Mouse (Mus musculus): ENCODE results near the gene Ccdc155.
"Not testable (repeated sequence)": the region's sequence is repeated elsewhere in the genome, so short reads cannot be mapped to it uniquely, and the experiment has no call there.

Gene Ccdc155

DNA sequence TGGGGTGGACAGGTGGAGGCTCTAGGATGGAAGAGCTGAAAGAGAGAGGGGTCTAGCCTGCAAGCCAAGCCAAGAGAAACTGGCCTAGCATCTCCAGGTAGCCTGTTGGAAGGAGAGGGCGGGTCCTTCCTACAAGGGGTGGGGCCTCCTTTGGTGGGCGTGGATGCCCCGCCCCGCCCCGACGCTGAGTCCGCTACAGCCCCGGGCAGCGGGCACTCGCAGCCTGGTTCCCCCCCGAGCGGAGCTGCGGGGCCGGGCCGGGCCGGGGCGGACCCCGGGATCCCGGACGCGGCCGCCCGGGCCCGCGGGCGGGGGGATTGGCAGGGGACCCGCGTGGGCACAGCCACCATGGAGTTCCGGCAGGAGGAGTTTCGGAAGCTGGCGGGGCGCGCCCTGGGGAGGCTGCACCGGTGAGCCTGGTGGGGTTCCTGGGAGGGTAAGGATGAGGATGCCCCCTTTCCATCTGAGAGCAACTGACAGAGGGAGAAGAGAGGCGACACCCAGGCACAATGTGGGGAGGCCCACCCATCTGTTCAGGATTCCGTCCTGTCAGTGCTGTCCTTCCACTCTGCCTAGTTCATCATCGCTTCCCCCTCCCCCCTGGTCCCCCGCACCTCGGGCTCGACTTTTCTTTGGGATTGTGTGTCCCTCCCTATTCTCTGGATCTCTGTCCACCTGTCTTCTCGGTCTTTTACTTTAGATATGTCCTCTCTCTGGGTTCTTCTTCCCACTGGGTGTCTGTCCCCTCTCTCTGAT is 40.8 kb downstream of the Ccdc155 start, which contains the start of gene Slc17a7:
Gene Slc17a7, plus strand, starts transcription at position 215 of the 756 bp plus-strand sequence.
- in situ Hi-C loops (cut with MseI, MboI): loop anchor here in 1 of 2 experiments (5.0 kb wide), 1 partner anchor 38 kb away; the partner anchor contains the start of gene Ccdc155

DNA sequence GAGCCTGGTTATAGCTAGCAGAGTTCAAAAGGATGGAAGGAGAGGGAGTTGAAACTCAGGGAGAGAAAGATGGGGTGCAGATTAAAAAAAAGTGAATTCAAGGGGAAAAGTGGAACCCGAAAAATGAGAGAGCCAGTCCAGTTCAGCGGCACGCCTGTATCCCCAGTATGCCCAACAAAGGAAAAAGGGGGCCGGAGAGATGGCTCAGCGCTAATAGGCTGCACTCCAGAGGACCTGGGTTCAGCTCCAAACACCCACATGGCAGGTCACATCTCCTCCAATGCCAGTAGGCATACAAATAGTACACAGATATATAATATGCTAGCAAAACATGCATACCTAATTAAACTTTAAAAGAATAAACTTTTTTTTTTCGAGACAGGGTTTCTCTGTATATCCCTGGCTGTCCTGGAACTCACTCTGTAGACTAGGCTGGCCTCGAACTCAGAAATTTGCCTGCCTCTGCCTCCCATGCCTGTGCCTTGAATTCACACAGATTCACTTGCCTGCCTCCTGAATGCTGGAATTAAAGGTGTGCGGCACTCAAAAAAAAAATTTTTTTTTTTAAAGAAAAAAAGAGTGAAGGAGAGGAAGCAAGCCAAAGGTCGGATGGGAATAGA is 41.6 kb downstream of the Ccdc155 start:
- in situ Hi-C loops (cut with MseI, MboI): loop anchor here in 1 of 2 experiments (5.0 kb wide), 1 partner anchor 39 kb away; the partner anchor contains the start of gene Ccdc155

DNA sequence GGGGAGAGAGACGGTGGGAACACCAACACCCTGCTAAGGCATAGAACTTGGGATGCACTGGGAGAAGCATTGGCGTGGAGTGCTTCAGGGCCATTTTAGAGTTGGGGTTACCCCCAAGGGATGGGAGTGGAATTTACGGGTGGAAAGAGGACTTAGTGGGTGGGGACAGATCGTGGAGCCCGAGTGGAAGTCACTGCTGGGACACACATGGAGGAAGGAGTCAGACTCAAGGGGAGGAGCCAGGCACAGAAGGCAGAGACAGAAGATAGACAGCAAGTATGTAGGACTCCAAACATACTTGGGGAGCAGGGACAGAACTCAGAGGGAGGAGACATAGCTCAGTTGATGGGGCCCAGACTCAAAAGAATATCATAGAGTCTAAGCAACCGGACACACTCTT is 42.1 kb downstream of the Ccdc155 start:
- in situ Hi-C loops (cut with MseI, MboI): loop anchor here in 1 of 2 experiments (5.0 kb wide), 1 partner anchor 40 kb away; the partner anchor contains the start of gene Ccdc155

DNA sequence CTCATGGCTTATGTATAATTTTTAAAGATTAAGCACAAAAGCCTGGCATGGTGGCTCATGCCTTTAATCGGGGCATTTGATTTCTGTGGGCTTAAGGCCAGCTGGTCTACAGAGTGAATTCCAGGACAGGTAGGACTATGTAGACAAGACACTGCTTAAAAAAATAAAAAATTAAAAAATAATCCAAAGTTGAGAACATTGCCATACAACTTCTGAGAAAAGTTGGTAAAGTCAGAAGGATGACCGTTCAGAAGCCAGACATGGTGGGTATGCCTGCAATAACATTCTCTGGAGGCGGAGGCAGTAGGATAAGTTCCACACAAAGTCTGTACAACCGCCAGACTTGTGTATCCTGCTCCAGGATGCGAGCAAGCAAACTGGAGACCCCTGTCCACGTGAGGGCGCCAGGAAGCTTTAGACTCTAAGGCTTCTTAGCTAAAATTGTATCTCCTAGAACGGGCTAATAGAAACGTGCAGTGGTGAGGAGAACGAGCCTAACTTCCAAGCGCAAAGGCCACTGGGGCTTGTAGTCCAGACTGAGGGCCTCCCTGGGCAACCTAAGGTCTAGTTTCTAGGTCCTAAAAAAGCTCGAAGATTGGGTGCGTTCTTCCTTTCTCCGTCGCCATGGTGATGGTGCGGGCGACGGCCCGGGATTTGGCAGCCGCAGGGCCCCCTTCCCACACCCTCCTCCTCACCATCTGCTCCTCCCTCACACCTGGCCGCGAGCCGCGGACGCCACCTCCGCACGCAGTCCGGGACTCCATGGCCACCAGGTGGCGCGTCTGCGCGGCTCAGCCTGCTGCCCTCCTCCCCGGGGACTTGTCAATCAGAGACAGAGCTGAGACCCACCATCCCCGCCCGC is 42.8 kb downstream of the Ccdc155 start:
- in situ Hi-C loops (cut with MseI, MboI): loop anchor here in 1 of 2 experiments (5.0 kb wide), 1 partner anchor 40 kb away; the partner anchor contains the start of gene Ccdc155

GRCm38 (mm10) chr7:45160866-45161265 is 43.8 kb downstream of the Ccdc155 start:
- in situ Hi-C loops (cut with MseI, MboI): loop anchor here in 1 of 2 experiments (5.0 kb wide), 1 partner anchor 41 kb away; the partner anchor contains the start of gene Ccdc155

- in situ Hi-C loops (cut with MseI, MboI): loop anchor here in 1 of 2 experiments (5.0 kb wide), 1 partner anchor 42 kb away; the partner anchor contains the start of gene Ccdc155
Observed at GRCm38 (mm10) chr7:45160316-45160800, 44.3 kb downstream of the Ccdc155 start.

DNA sequence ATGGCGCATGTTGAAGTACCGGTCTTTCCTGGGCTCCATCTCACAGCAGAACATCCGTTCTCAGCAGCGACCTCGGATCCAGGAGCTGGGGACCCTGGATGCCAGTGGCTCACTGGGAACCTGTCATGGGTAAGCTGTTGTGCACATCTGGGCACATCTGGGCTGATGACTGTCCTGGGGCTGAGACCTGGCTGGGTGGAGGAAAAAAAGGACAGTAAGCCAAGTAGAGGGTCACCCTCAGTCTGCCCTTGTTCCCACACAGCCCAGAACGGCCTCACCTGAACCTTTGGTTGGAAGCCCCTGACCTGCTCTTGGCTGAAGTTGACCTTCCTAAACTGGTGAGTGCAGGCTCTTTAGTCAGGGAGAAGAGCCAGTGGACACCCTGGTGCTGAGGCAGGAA is 45.7 kb downstream of the Ccdc155 start:
- in situ Hi-C loops (cut with MseI, MboI): no loop called here

DNA sequence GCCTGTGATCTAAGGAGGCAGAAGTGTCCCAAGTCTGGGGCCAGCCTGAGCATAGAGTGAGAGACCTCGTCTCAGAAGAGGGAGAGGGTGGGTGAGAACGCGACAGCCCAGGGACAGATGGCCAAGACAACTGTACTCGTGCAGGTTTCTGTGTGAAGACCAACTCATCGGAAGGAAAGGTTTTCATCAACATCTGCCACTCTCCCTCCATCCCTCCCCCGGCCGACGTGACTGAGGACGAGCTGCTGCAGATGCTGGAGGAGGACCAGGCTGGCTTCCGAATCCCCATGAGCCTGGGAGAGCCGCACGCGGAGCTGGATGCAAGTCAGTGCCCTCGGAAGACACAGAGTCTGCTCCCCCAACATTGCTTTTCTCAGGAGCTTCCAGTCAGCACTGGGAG is 47.2 kb downstream of the Ccdc155 start:
- in situ Hi-C loops (cut with MseI, MboI): no loop called here

DNA sequence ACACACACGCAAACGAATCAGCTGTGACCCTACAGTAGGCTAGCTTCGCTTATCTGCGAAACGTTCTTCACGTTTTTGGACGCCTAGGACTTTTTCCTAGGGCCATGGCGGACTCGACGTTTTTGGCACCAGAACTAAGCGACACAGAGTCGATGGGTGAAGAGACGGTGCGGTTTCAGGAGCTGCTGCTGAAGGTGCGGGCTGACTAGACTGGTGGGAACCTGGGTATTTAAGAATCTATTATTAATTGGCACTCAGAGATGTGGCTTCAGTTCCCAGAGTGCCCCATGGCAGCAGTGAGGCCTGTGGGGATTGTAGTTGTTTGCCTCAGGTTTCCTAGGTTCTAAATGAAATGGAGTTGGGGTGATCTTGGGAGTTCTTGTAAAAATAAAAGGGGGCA is 48.5 kb downstream of the Ccdc155 start:
- in situ Hi-C loops (cut with MseI, MboI): no loop called here

- in situ Hi-C loops (cut with MseI, MboI): no loop called here
Observed at GRCm38 (mm10) chr7:45155590-45155989, 49.1 kb downstream of the Ccdc155 start.

- in situ Hi-C loops (cut with MseI, MboI): no loop called here
Observed at GRCm38 (mm10) chr7:45154993-45155514, 49.6 kb downstream of the Ccdc155 start.

DNA sequence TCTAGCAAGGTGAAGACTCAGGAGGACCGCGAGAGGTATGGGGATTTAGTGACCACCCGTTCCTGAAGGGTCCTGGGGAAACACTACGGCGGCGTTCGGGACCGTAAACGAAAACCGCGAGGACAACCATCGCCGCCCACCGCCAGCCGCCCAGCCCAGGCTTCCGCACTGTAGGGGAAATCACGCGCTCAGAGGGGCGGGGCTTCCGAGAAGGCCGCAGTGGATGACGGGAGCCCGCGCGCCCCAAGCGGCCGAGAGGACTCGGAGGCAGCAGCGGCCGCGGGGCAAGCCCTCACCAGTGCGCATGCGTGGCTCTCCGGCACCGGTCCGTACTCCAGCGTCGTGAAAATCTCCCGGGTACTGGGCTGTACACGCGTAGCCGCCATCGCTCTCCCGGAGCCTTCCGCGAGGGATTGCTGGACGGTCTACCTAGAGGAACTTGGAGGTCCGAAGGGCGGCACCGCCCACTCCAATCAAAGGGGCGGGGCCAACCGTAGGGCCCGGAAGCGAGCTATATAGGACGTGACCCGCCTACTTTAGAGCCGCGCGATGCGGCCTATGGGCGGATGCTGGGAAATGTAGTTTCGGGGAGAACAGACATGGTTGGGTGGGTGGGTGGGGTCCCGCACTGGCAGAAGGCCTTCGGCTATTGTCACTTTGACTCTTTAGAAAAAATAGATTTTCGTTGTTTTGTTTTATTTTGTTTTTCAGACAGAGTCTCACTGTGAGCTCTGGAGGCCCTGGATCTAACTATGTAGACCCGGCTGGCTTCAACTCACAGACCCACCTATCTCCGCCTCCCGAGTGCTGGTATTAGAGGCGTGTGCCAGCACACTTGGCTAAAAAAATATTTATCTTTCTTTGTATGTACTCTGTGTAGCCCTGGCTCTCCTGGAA is 50.3 kb downstream of the Ccdc155 start, which contains the start of the genes Pih1d1 and Aldh16a1:
Gene Pih1d1, plus strand, starts transcription at position 208 of the 897 bp plus-strand sequence.
Gene Aldh16a1, minus strand, starts transcription at position 489 of the 897 bp plus-strand sequence.
- in situ Hi-C loops (cut with MseI, MboI): no loop called here

DNA sequence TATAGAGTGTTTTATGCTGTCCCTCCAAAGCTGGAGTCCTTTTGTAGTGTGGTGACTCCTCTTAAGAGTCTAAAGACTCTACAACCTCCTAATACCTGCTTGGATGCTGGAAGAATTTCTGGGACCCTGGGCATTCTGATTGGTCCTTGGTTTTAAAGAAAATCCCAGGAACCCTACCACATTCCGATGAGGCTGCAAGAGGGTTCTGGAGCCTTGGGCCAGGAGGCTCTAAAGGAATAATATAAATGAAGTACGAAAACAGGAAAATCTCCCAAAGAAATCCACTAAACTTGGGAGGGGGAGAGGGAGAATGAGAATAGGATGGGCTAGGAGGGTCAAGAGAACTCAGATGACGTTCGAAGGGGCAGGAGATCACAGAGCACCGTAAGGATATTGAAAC is 51.1 kb downstream of the Ccdc155 start:
- in situ Hi-C loops (cut with MseI, MboI): no loop called here

DNA sequence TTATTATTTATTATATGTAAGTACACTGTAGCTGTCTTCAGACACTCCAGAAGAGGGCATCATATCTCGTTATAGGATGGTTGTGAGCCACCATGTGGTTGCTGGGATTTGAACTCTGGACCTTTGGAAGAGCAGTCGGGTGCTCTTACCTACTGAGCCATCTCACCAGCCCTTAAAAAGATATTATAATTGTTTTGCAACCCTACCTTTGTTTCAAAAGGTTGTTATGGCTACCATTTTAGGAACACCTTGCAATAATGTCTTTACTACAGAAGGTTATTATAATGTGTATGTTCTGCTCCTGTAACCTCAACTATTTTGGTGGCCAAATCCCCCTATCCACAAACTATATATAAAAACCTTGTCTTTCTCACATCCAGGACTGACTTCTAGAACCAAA is 51.6 kb downstream of the Ccdc155 start:
- in situ Hi-C loops (cut with MseI, MboI): not testable (repeated sequence)

DNA sequence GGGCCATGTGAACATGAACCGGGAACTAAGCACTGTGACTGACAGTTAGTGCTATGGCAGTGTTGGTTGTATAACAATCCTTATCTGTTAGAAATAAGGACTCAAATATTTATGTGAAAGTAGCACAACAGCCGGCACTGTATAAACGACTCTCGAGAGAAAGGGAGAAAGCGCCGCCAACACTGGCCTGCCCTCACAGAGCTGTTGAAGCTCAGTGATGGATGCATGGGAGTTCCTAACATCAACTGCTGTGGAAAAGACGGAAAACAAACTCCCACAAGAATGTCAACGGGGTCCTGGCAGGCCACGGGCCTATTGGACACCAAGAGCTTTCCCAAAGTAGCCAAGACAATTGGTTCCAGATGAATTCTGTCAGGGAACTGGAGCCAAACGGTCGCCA is 53.4 kb downstream of the Ccdc155 start:
- in situ Hi-C loops (cut with MseI, MboI): no loop called here

- in situ Hi-C loops (cut with MseI, MboI): no loop called here
Observed at GRCm38 (mm10) chr7:45150321-45150720, 54.4 kb downstream of the Ccdc155 start.

DNA sequence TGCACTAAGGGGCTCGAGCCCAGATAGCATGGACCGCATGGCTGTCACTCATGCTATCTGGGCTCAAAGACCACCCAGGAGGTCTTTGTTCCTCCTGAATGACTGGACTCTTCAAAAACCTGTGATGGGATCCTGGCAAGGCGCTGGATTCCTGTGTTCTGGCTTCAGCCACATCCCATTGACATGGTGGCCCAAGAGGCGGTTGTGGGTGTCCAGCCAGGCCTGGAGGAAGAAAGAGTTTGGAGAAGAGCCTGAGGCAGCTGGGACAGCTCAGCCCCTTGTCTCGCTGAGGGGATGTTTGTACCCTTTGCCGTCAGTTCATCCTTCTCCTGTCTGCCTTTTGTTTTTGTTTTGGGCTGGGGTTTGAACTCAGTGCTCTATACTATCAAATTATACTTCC is 55.1 kb downstream of the Ccdc155 start:
- in situ Hi-C loops (cut with MseI, MboI): no loop called here

DNA sequence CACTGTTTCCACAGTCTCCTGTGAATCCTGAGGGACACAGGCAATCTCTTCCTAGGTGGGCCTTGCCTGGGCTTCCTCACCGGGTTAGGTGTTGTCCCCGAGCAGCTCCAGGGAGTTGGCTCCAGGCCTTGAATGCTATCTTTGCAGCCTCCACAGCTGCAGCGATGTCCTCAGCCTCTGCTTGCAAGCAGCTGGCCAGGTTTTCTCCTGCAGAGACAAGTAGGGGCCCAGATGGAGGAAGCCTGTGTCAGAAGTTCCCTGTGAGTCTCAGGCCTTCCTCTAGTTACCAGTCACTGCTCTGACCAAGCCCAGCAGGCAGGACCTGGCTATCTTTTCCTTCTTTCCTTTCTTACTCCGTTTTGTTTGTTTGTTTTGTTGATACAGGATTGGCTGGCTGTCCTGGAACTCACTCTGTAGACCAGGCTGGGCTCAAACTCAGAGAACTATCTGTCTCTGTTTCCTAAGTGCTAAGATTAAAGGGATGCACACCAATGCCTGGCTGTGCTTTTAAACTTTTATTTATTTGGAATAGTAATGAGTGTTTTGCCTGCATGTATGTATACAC is 56.1 kb downstream of the Ccdc155 start:
- in situ Hi-C loops (cut with MseI, MboI): no loop called here

GRCm38 (mm10) chr7:45147899-45148298 is 56.8 kb downstream of the Ccdc155 start:
- in situ Hi-C loops (cut with MseI, MboI): no loop called here

DNA sequence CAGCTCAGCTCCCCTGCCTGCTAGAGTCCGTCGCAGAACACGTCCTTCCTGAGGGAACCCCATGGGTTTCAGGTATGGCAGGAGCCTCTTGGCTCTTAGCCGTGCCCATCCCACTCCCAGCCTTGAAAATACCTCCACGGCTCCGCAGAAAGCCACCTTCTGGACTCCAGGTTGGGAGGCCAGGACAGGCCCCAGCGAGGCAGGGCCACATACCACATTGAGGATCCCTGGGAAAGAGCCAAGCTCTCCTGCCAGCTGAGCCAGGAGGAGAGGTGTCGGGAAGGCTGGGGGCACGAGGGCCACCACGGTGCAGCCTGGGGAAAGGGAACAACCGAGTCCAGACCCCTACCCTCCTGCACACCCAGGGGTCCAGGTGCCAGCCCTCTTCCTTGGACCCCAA is 57.4 kb downstream of the Ccdc155 start:
- in situ Hi-C loops (cut with MseI, MboI): no loop called here

Data from mouse trophoblast stem cell (cell line).